8 mouse cellular contexts compared by ENCODE assay signal in the genomic region with DNA sequence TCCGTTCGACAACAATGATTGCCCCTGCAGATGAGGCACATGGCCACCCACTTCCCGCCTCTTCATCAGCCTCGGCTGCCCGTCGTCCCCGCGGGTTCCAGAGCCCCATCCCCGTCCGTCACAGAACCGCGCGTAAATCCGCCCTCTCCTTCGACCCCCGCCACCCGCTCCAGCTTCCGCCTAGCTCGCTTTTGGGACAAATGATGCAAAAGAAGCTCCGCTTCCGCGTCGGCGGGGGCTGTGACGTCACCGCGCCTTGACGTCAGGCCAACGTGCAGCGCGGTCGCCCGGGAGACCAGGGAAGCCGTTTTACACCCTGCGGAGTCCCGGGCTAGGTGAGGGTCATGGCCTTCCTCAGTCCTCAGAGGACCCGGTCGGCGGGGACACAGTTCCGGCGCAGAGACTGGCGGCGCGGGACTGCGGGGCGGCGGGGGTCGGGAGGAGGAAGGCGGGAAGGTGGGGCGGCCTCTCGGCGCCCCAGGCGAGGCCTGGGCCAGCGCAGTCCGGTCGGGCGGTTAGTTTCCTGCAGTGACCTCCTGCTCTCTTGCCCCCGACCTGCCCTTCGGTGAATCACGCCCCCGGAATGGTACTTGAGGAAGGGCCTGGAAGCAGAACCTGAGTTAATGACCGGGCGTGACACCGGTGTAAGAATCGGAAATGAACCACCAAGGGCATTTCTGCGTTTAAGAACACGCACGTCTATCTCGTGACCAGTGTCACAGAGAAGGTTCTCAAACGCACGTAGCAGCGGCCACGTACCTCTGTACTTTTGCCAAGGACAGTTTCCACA. TPM values are rescaled to one million over a fixed set of nuclear protein-coding genes. Genes with fewer than 3 reads are reported as not detected.
DNase-seq lines count a peak whose midpoint lies in the region; ATAC-seq lines count a peak whose summit lies in the region.

Lekr1 (plus strand) TSS at position 252 of the 790 bp plus-strand sequence.

- H3K9ac ChIP-seq in forebrain, embryonic 13.5 days, result peak within 1 kb of the TSS; percentile 79
- peak within 1 kb of the TSS; percentile 57 for H3K9ac ChIP-seq in liver, embryonic 15.5 days
- H3K9ac ChIP-seq in neural tube, embryonic 11.5 days (ENCODE audit: low read length), result peak within 1 kb of the TSS; percentile 78
- H3K9ac ChIP-seq in stomach, embryonic 16.5 days (ENCODE audit: low read length), result peak within 1 kb of the TSS; percentile 86

- intact Hi-C loops in heart, postnatal 10 days (cut with DNase I), result loop anchor here (5.0 kb wide), 1 partner anchor 266 kb away; no protein-coding TSS in a partner anchor

- H3K4me1 ChIP-seq in forebrain, embryonic 13.5 days, result peaks cover 9% of the 10 kb centered on the region
- H3K4me1 ChIP-seq in liver, embryonic 15.5 days (replicated peaks), result 0 out of 2 replicates have a peak, but pooled peaks cover 5% of the 10 kb centered on the region
- H3K4me1 ChIP-seq in neural tube, embryonic 11.5 days (ENCODE audit: control insufficient read depth, insufficient read depth, low read length), result no peaks in the 10 kb centered on the region; the same call in none of the 2 replicates
- H3K4me1 ChIP-seq in stomach, embryonic 16.5 days (ENCODE audit: control insufficient read depth, insufficient read depth, low read length), result no peaks in the 10 kb centered on the region

- peak; percentile 84 to 90 for DNase-seq in CD8-positive naive resting alpha-beta T cell, adult 2 months (ENCODE audit: low read depth in 2 of 2, low spot score in 2 of 2)
- DNase-seq in c-Kit-positive CD71-positive TER-119-positive erythroid progenitor cells, embryonic 14.5 days (ENCODE audit: low spot score), result peak; percentile 73
- peak; percentile 92 to 94 for DNase-seq in heart, postnatal 10 days
- DNase-seq in kidney, postnatal 4 days, result peak; percentile 93 to 94
- DNase-seq in neural tube, embryonic 11.5 days (ENCODE audit: low spot score), result peak; percentile 92

- ATAC-seq in forebrain, embryonic 13.5 days, result peak; percentile 95
- ATAC-seq in liver, embryonic 15.5 days (ENCODE audit: insufficient read depth), result peak; percentile 88
- ATAC-seq in neural tube, embryonic 11.5 days (ENCODE audit: insufficient read depth, low FRiP score, low TSS enrichment), result peak; percentile 95
- peak; percentile 91 for ATAC-seq in stomach, embryonic 16.5 days (ENCODE audit: insufficient read depth, low FRiP score)

- peak within 1 kb of the TSS; percentile 80 for H3K4me2 ChIP-seq in forebrain, embryonic 13.5 days
- H3K4me2 ChIP-seq in liver, embryonic 15.5 days, result peak within 1 kb of the TSS; percentile 89
- peak within 1 kb of the TSS; percentile 74 for H3K4me2 ChIP-seq in neural tube, embryonic 11.5 days (ENCODE audit: low read depth)
- H3K4me2 ChIP-seq in stomach, embryonic 16.5 days (ENCODE audit: low read depth, low read length), result peak within 1 kb of the TSS; percentile 81

- H3K9me3 ChIP-seq in forebrain, embryonic 13.5 days (replicated peaks), result no peaks in the 10 kb centered on the region
- no peaks in the 10 kb centered on the region for H3K9me3 ChIP-seq in liver, embryonic 15.5 days (replicated peaks)
- H3K9me3 ChIP-seq in neural tube, embryonic 11.5 days (ENCODE audit: control insufficient read depth, low read length), result no peaks in the 10 kb centered on the region
- H3K9me3 ChIP-seq in stomach, embryonic 16.5 days (replicated peaks; ENCODE audit: control insufficient read depth, low read length), result no peaks in the 10 kb centered on the region

- H3K36me3 ChIP-seq in forebrain, embryonic 13.5 days (ENCODE audit: poor library complexity, severe bottlenecking), result no peaks in the 10 kb centered on the region
- no peaks in the 10 kb centered on the region for H3K36me3 ChIP-seq in liver, embryonic 15.5 days (replicated peaks)
- no peaks in the 10 kb centered on the region for H3K36me3 ChIP-seq in neural tube, embryonic 11.5 days (ENCODE audit: control insufficient read depth, insufficient read depth, low read length)
- H3K36me3 ChIP-seq in stomach, embryonic 16.5 days (ENCODE audit: control insufficient read depth, insufficient read depth, low read length), result no peaks in the 10 kb centered on the region

- H3K27ac ChIP-seq in forebrain, embryonic 13.5 days, result peak within 1 kb of the TSS; percentile 70
- peak within 1 kb of the TSS; percentile 25 for H3K27ac ChIP-seq in liver, embryonic 15.5 days (replicated peaks)
- peak within 1 kb of the TSS; percentile 46; the same call in 1 of the 2 replicates for H3K27ac ChIP-seq in neural tube, embryonic 11.5 days (ENCODE audit: low read depth, low read length)
- peak within 1 kb of the TSS; percentile 65 for H3K27ac ChIP-seq in stomach, embryonic 16.5 days (ENCODE audit: low read length)

- H3K27me3 ChIP-seq in forebrain, embryonic 13.5 days, result no peaks in the 10 kb centered on the region; the same call in 1 of the 2 replicates
- no peaks in the 10 kb centered on the region for H3K27me3 ChIP-seq in liver, embryonic 15.5 days
- H3K27me3 ChIP-seq in neural tube, embryonic 11.5 days (ENCODE audit: control insufficient read depth, insufficient read depth, low read length), result no peaks in the 10 kb centered on the region
- H3K27me3 ChIP-seq in stomach, embryonic 16.5 days (ENCODE audit: control insufficient read depth, insufficient read depth, low read length), result no peaks in the 10 kb centered on the region

- peak within 1 kb of the TSS; percentile 66 for H3K4me3 ChIP-seq in forebrain, embryonic 13.5 days
- H3K4me3 ChIP-seq in liver, embryonic 15.5 days (replicated peaks), result peak within 1 kb of the TSS; percentile 70
- H3K4me3 ChIP-seq in neural tube, embryonic 11.5 days (ENCODE audit: low read depth, low read length), result peak within 1 kb of the TSS; percentile 69
- H3K4me3 ChIP-seq in stomach, embryonic 16.5 days (replicated peaks; ENCODE audit: low read length), result peak within 1 kb of the TSS; percentile 88

- WGBS in forebrain, embryonic 13.5 days, result 2% methylated on average over 63 of the region's 73 CpGs
- WGBS in liver, embryonic 15.5 days (ENCODE audit: insufficient replicate concordance), result 2% methylated on average over 73 of the region's 73 CpGs
- WGBS in neural tube, embryonic 11.5 days, result 3% methylated on average over 62 of the region's 73 CpGs
- WGBS in stomach, embryonic 16.5 days, result under 1% methylated on average over 73 of the region's 73 CpGs

RNA-seq across cellular contexts. Expression of gene Lekr1, which starts in this region (rescaled TPM):
- polyA plus RNA-seq in forebrain, embryonic 13.5 days (2015; fragmentation: Nextera tagmentation; extraction: Ambion mirVana), result 5.7 and 7.0 TPM in 2 replicates
- total RNA-seq in heart, postnatal 10 days (2021), result 1 to 10 TPM; 2.9 to 3.5 TPM
- 0.85 and 0.88 TPM in 2 replicates for polyA plus RNA-seq in liver, embryonic 15.5 days (2015; fragmentation: Nextera tagmentation; extraction: Ambion mirVana)
- 6.2 and 6.9 TPM in 2 replicates for polyA plus RNA-seq in neural tube, embryonic 11.5 days (2014; fragmentation: Nextera tagmentation; extraction: Ambion mirVana)
- 7.0 and 7.9 TPM in 2 replicates for polyA plus RNA-seq in stomach, embryonic 16.5 days (2015; fragmentation: Nextera tagmentation; extraction: Ambion mirVana)

Comparison
In these comparisons a context has a peak if more than half of its experiments do, and no peak if none do; other contexts are left out.
1. Peak in every context shown above with its lines: DNase-seq, ATAC-seq, H3K4me3 ChIP-seq and H3K27ac ChIP-seq.
2. Peak in ATAC-seq, H3K4me3 ChIP-seq, H3K27ac ChIP-seq, H3K9ac ChIP-seq and H3K4me2 ChIP-seq in liver, embryonic 15.5 days; RNA of the gene not detected or under 1 TPM.